Mouse (Mus musculus) forebrain, embryonic 14.5 days (tissue): ENCODE measurements around the gene Col8a1. TPM values are rescaled to one million over a fixed set of nuclear protein-coding genes. Genes with fewer than 3 reads are reported as not detected.

Experiments
- ATAC-seq: fragments of 200-750 bp; cut with Nextera tagmentation; 2 replicates; pipeline ENCODE4 v1.8.0; 2017; ENCODE audit warnings: mild to moderate bottlenecking, moderate library complexity
- DNase-seq: peaks from one replicate; pipeline ENCODE4 v3.0.0-alpha.2; 2015; ENCODE audit warnings: low spot score
- H3K27ac ChIP-seq: fragments of 300-500 bp; sonication (generic); 2 replicates; pipeline ENCODE4 v1.5.1; 2014; ENCODE audit warnings: low read depth, mild to moderate bottlenecking, control low read depth, low read length, moderate library complexity
- H3K27me3 ChIP-seq: fragments of 300-500 bp; sonication (generic); replicated peaks from 2 replicates; pipeline ENCODE4 v1.6.1; 2014; ENCODE audit warnings: low read length, control low read depth, mixed read lengths; ENCODE audit not compliant: control insufficient read depth, insufficient read depth
- H3K36me3 ChIP-seq: fragments of 300-500 bp; sonication (generic); 2 replicates; pipeline ENCODE4 v1.6.1; 2014; ENCODE audit warnings: low read length, control low read depth; ENCODE audit not compliant: control insufficient read depth, insufficient read depth
- H3K4me1 ChIP-seq: fragments of 300-500 bp; sonication (generic); 2 replicates; pipeline ENCODE4 v1.6.1; 2014; ENCODE audit warnings: antibody characterized with exemption, low read length, control low read depth; ENCODE audit not compliant: control insufficient read depth, insufficient read depth
- H3K4me2 ChIP-seq: fragments of 300-500 bp; sonication (generic); 2 replicates; pipeline ENCODE4 v1.6.1; 2014; ENCODE audit warnings: mild to moderate bottlenecking, control low read depth, low read length
- H3K4me3 ChIP-seq: fragments of 300-500 bp; sonication (generic); 2 replicates; pipeline ENCODE4 v1.5.1; 2014; ENCODE audit warnings: low read depth, low read length, control low read depth
- H3K9ac ChIP-seq: fragments of 300-500 bp; sonication (generic); 2 replicates; pipeline ENCODE4 v1.6.1; 2014; ENCODE audit warnings: mild to moderate bottlenecking, low read length, control low read depth, moderate library complexity
- H3K9me3 ChIP-seq: fragments of 300-500 bp; sonication (generic); replicated peaks from 2 replicates; pipeline ENCODE4 v1.6.1; 2016; ENCODE audit warnings: low read length, control low read depth, mixed read lengths; ENCODE audit not compliant: control insufficient read depth
- WGBS: fragments of 180-500 bp; shearing (Covaris S2); extraction: QIAGEN DNeasy Blood & Tissue Kit; methylation state at CpG from one replicate; pipeline ENCODE4 v1.1.7; 2014; 5-methylcytosine and 5-hydroxymethylcytosine counted together
- polyA plus RNA-seq: library from polyadenylated mRNA; unstranded; fragments of >200 nt; fragmentation: Nextera tagmentation; extraction: Ambion mirVana; gene quantifications from 2 replicates; pipeline ENCODE4 v1.2.1, GENCODE M21; 2014

Col8a1 gene
- polyA plus RNA-seq, 1 experiment from 2014 or later = 1.0 TPM

GRCm38 (mm10) chr16:57750549-57750948, 4.0 kb downstream of the Col8a1 start:
- whole genome bisulfite sequencing = 59% methylated on average over 2 of the region's 2 CpGs

DNA sequence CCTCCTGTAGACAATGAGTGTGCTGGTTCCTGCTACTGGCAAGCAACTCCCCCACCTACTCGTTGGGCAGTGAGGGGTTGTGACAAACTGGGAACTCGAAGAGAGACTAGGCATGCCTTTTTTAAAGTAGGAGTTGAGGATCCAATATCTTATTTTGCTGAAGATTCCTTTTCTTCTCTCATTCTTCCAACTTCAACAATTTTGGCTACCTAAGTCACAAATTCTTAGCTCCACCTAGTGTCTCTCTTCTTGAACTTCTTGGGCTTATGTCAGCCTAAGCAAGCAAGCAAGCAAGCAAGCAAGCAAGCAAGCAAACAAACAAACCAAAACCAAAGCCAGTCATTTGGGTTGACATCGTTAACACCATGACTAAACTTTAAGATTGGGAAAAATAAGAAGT, 6.4 kb downstream of the Col8a1 start:
- Histone ChIP-seq H3K9me3 (no peaks in the 10 kb centered on the region), H3K4me3 (no peak overlapping the region), H3K4me2 (no peak overlapping the region), H3K27me3 (no peaks in the 10 kb centered on the region), H3K27ac (no peak overlapping the region), H3K4me1 (no peaks in the 10 kb centered on the region), H3K9ac (no peak overlapping the region), H3K36me3 (no peaks in the 10 kb centered on the region)
- no peak for ATAC-seq
- 79% methylated on average over 3 of the region's 3 CpGs for WGBS
- DNase-seq = no peak

More at GRCm38 (mm10) chr16:57750549-57750948, 4.0 kb downstream of the Col8a1 start:
- Histone ChIP-seq H3K9ac (no peak overlapping the region), H3K4me3 (no peak overlapping the region), H3K4me1 (peaks cover 2% of the 10 kb centered on the region; the same call in 1 of the 2 replicates), H3K27ac (no peak overlapping the region), H3K9me3 (no peaks in the 10 kb centered on the region), H3K27me3 (no peaks in the 10 kb centered on the region), H3K4me2 (no peak overlapping the region), H3K36me3 (no peaks in the 10 kb centered on the region)
- ATAC-seq = no peak
- DNase-seq = no peak

- no peak overlapping the region for H3K9ac ChIP-seq
- 88% methylated on average over 2 of the region's 2 CpGs for WGBS
These were observed 7.0 kb downstream of the Col8a1 start for GRCm38 (mm10) chr16:57747357-57748056.

GRCm38 (mm10) chr16:57740169-57740568, 14.4 kb downstream of the Col8a1 start:
- Histone ChIP-seq H3K4me2 (no peak overlapping the region), H3K9ac (no peak overlapping the region), H3K4me3 (no peak overlapping the region), H3K36me3 (no peaks in the 10 kb centered on the region), H3K9me3 (no peaks in the 10 kb centered on the region), H3K27ac (no peak overlapping the region), H3K27me3 (no peaks in the 10 kb centered on the region), H3K4me1 (no peaks in the 10 kb centered on the region)
- no peak for DNase-seq
- 90% methylated on average over 3 of the region's 3 CpGs for WGBS
- no peak for ATAC-seq

More at GRCm38 (mm10) chr16:57747357-57748056, 7.0 kb downstream of the Col8a1 start:
- Histone ChIP-seq H3K36me3 (no peaks in the 10 kb centered on the region), H3K4me2 (no peak overlapping the region), H3K27ac (no peak overlapping the region), H3K9me3 (no peaks in the 10 kb centered on the region), H3K4me1 (no peaks in the 10 kb centered on the region), H3K27me3 (no peaks in the 10 kb centered on the region), H3K4me3 (no peak overlapping the region)
- ATAC-seq (no peak), DNase-seq (no peak)

- no peak overlapping the region for H3K9ac ChIP-seq
- 94% methylated on average over 2 of the region's 2 CpGs for WGBS
- H3K4me3 ChIP-seq = no peak overlapping the region
- no peak overlapping the region for H3K27ac ChIP-seq
- H3K9me3 ChIP-seq = no peaks in the 10 kb centered on the region
- H3K4me1 ChIP-seq = no peaks in the 10 kb centered on the region
- no peak overlapping the region for H3K4me2 ChIP-seq
- no peaks in the 10 kb centered on the region for H3K36me3 ChIP-seq
- H3K27me3 ChIP-seq = no peaks in the 10 kb centered on the region
- DNase-seq (no peak), ATAC-seq (no peak)
These were observed 19.6 kb downstream of the Col8a1 start for GRCm38 (mm10) chr16:57734942-57735341.

DNA sequence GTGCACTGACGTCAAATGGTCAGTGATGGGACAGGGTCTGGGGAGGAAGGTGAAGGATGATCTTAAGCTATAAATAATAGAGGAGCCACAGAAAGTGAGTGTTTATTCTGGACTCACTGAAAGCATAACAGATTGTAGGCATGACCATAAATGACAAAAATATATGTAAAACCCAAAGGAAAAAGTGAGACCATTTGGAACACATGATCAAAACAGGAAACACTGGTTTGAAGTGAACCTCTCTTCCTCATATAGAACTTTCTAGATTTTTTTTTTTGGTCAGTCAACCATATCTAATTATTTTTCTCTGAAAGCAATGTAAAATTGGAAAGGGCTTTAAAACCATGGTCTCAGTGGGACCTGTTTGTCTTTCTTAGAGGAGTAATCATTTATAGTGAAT, 21.0 kb downstream of the Col8a1 start:
- H3K9me3 ChIP-seq = no peaks in the 10 kb centered on the region
- no peak overlapping the region for H3K9ac ChIP-seq
- WGBS = 91% methylated on average over 1 of the region's 1 CpGs

GRCm38 (mm10) chr16:57733139-57733538, 21.4 kb downstream of the Col8a1 start:
- no peak overlapping the region for H3K4me2 ChIP-seq
- 88% methylated on average over 3 of the region's 3 CpGs for WGBS
- no peaks in the 10 kb centered on the region for H3K4me1 ChIP-seq
- no peak overlapping the region for H3K27ac ChIP-seq
- no peaks in the 10 kb centered on the region for H3K27me3 ChIP-seq
- no peaks in the 10 kb centered on the region for H3K36me3 ChIP-seq
- H3K4me3 ChIP-seq = no peak overlapping the region
- DNase-seq = no peak
- no peaks in the 10 kb centered on the region for H3K9me3 ChIP-seq
- no peak overlapping the region for H3K9ac ChIP-seq
- ATAC-seq = no peak

More for the DNA sequence above, 21.0 kb downstream of the Col8a1 start:
- Histone ChIP-seq H3K27ac (no peak overlapping the region), H3K4me3 (no peak overlapping the region), H3K36me3 (no peaks in the 10 kb centered on the region), H3K4me1 (no peaks in the 10 kb centered on the region), H3K27me3 (no peaks in the 10 kb centered on the region), H3K4me2 (no peak overlapping the region)
- DNase-seq (no peak), ATAC-seq (no peak)

DNA sequence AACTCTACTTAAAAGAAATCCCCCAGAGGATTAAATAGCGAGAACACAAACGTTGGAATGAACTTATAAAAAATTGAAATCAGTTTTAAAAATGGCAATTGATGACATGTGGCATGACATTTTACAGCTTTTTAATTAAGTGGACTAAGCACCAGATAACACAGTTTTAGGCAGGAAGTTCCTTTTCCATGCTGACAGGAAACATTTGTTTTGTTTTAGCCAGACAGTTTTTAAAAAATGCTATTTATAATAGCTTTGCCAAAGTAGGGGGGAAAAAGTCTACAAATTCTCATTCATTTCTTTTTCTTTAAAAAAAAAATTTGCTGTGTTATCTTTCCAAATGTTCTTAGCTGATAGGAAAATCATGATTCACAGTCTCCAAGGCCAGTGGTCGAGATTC, 29.6 kb downstream of the Col8a1 start:
- WGBS = 81% methylated on average over 3 of the region's 3 CpGs
- no peak for ATAC-seq
- no peak overlapping the region for H3K4me2 ChIP-seq

DNA sequence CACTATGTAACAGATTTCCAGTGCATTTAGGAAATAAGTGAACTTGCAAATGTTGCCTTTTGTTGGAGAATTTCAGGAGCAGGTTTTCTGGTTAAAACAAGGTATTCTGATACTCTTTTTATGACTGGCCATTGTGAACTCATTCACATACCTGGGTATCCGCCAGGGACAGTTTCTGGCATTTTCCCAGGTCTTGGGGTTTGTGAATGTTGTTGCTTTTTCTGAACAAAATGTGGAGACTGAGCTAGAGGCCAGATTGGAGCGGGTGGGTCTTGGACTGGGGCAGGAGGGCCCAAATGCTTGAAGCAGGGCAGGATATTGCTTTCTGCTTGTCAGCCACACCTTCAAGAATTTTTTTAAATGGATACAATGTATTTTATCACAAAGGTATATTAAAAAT, 35.6 kb downstream of the Col8a1 start:
- no peaks in the 10 kb centered on the region for H3K4me1 ChIP-seq
- ATAC-seq (no peak), DNase-seq (no peak)
- no peaks in the 10 kb centered on the region for H3K9me3 ChIP-seq
- H3K4me2 ChIP-seq = no peak overlapping the region
- no peak overlapping the region for H3K27ac ChIP-seq
- no peak overlapping the region for H3K4me3 ChIP-seq
- 82% methylated on average over 2 of the region's 2 CpGs for WGBS
- H3K27me3 ChIP-seq = no peaks in the 10 kb centered on the region
- no peak overlapping the region for H3K9ac ChIP-seq
- no peaks in the 10 kb centered on the region for H3K36me3 ChIP-seq

More for the DNA sequence above, 29.6 kb downstream of the Col8a1 start:
- no peak overlapping the region for H3K4me3 ChIP-seq
- H3K9ac ChIP-seq = no peak overlapping the region
- DNase-seq = no peak
- H3K27ac ChIP-seq = no peak overlapping the region
- no peaks in the 10 kb centered on the region for H3K36me3 ChIP-seq
- no peaks in the 10 kb centered on the region for H3K4me1 ChIP-seq
- no peaks in the 10 kb centered on the region for H3K27me3 ChIP-seq
- no peaks in the 10 kb centered on the region for H3K9me3 ChIP-seq
